In genomic region chr5:68572816-68573215, GRCm38 (mm10) we compare ENCODE assay signal across 15 mouse cellular contexts.
"Had no signal": no experiment of that assay in that cellular context is flagged by ENCODE, and none has a peak within 500 bp of the region (broad histone marks: within the 10 kb centered on the region; RNA-seq: fewer than 3 reads in every experiment).

No protein-coding gene starts in this region.

- H3K9me3 ChIP-seq: limb, embryonic 12.5 days; liver, embryonic 13.5 days; lung, embryonic 15.5 days; megakaryocyte, embryonic 14.5 days; midbrain, embryonic 15.5 days; neural tube, embryonic 12.5 days had no signal

- DNase-seq: layer of hippocampus, adult 9-11 months; layer of hippocampus, postnatal 36 days; liver; liver, embryonic 13.5 days; liver, postnatal 0 days; lung, postnatal 14 days; thymus, adult 18-20 months; thymus, postnatal 14 days had no signal

- H3K36me3 ChIP-seq: limb, embryonic 12.5 days; liver, embryonic 13.5 days; lung, embryonic 15.5 days; midbrain, embryonic 15.5 days; neural tube, embryonic 12.5 days had no signal

- H3K4me2 ChIP-seq: limb, embryonic 12.5 days; liver, embryonic 13.5 days; lung, embryonic 15.5 days; midbrain, embryonic 11.5 days; midbrain, embryonic 15.5 days; neural tube, embryonic 12.5 days had no signal

- H3K4me3 ChIP-seq: limb, embryonic 12.5 days; liver, embryonic 13.5 days; lung, embryonic 15.5 days; megakaryocyte, embryonic 14.5 days; midbrain, embryonic 15.5 days; neural tube, embryonic 12.5 days had no signal

- H3K9ac ChIP-seq: limb, embryonic 12.5 days; liver, embryonic 13.5 days; liver, postnatal 0 days; lung, embryonic 15.5 days; midbrain, embryonic 15.5 days; neural tube, embryonic 12.5 days had no signal

- H3K27me3 ChIP-seq: limb, embryonic 12.5 days; liver, embryonic 13.5 days; lung, embryonic 15.5 days; megakaryocyte, embryonic 14.5 days; midbrain, embryonic 15.5 days; neural tube, embryonic 12.5 days had no signal

- H3K4me1 ChIP-seq: limb, embryonic 12.5 days; liver, embryonic 13.5 days; lung, embryonic 15.5 days; megakaryocyte, embryonic 14.5 days; midbrain, embryonic 15.5 days; neural tube, embryonic 12.5 days had no signal

- H3K27ac ChIP-seq: limb, embryonic 12.5 days; liver, embryonic 13.5 days; lung, embryonic 15.5 days; macrophage; midbrain, embryonic 15.5 days; neural tube, embryonic 12.5 days had no signal

- ATAC-seq: liver, postnatal 0 days; midbrain, embryonic 15.5 days had no signal
